Mouse (Mus musculus) heart, adult 2 months (tissue): Measurements from ENCODE around the gene Akap2. TPM values are rescaled to one million over a fixed set of nuclear protein-coding genes. Genes with fewer than 3 reads are reported as not detected.

Source experiments
- DNase-seq, 2 experiments: peaks; one replicate each; pipeline ENCODE4 v3.0.0; 2021
- H3K27ac ChIP-seq: fragments of 200-600 bp; 2 replicates; pipeline ENCODE4 v1.8.1; 2022
- H3K27me3 ChIP-seq: fragments of 200-500 bp; 2 replicates; pipeline ENCODE4 v1.6.1; 2012; ENCODE audit warnings: mild to moderate bottlenecking, low read length, inconsistent platforms, mixed read lengths; ENCODE audit not compliant: control insufficient read depth, insufficient read depth
- H3K36me3 ChIP-seq: fragments of 200-500 bp; 2 replicates; pipeline ENCODE4 v1.6.1; 2012; ENCODE audit warnings: low read length, inconsistent platforms; ENCODE audit not compliant: control insufficient read depth, insufficient read depth
- H3K4me1 ChIP-seq: fragments of 200-500 bp; 2 replicates; pipeline ENCODE4 v1.6.1; 2011; ENCODE audit warnings: low read length; ENCODE audit not compliant: control insufficient read depth, insufficient read depth
- H3K4me3 ChIP-seq: fragments of 200-600 bp; 2 replicates; pipeline ENCODE4 v1.8.1; 2022
- H3K79me2 ChIP-seq: fragments of 200-500 bp; replicated peaks from 2 replicates; pipeline ENCODE4 v1.6.1; 2012; ENCODE audit warnings: mild to moderate bottlenecking, inconsistent platforms, low read length, moderate library complexity, mixed read lengths; ENCODE audit not compliant: control insufficient read depth, insufficient read depth
- H3K9ac ChIP-seq: fragments of 200-500 bp; 2 replicates; pipeline ENCODE4 v1.6.1; 2012; ENCODE audit warnings: low read depth, mild to moderate bottlenecking, control low read depth, inconsistent platforms, low read length, mixed read lengths
- CTCF ChIP-seq: fragments of 200-600 bp; IDR thresholded peaks from 2 replicates; pipeline ENCODE4 v1.8.1; 2022; ENCODE audit warnings: antibody characterized with exemption, mild to moderate bottlenecking, moderate library complexity
- EP300 ChIP-seq: fragments of 200-500 bp; IDR thresholded peaks from 2 replicates; pipeline ENCODE4 v1.6.1; 2011; ENCODE audit warnings: low read depth, low read length, control low read depth; ENCODE audit not compliant: insufficient read depth
- POLR2A ChIP-seq: fragments of 200-500 bp; IDR thresholded peaks from 2 replicates; pipeline ENCODE4 v1.6.1; 2011; ENCODE audit warnings: mild to moderate bottlenecking, low read depth, low read length, control low read depth; ENCODE audit not compliant: insufficient read depth
- WGBS: fragments of 180-500 bp; shearing (Covaris S2); methylation state at CpG from one replicate; pipeline ENCODE4 v1.1.7; 2018; 5-methylcytosine and 5-hydroxymethylcytosine counted together
- intact Hi-C: fragments of 180-260 bp; cut with DNase I; formaldehyde crosslinking; loops from one replicate; pipeline ENCODE4 v1.15.1; 2025
- polyA plus RNA-seq: library from polyadenylated mRNA; depleted of rRNA; stranded (reverse); fragments of >200 nt; gene quantifications from 2 replicates; pipeline ENCODE4 v1.2.3, GENCODE M21; 2012
- total RNA-seq, 2 experiments: library from RNA; stranded (reverse); gene quantifications; 2 replicates each; pipeline ENCODE4 v1.2.3; 2021

Akap2 gene
- total and polyA plus RNA-seq, 3 experiments, result 72.4 to 106 (median 86.4) TPM

DNA sequence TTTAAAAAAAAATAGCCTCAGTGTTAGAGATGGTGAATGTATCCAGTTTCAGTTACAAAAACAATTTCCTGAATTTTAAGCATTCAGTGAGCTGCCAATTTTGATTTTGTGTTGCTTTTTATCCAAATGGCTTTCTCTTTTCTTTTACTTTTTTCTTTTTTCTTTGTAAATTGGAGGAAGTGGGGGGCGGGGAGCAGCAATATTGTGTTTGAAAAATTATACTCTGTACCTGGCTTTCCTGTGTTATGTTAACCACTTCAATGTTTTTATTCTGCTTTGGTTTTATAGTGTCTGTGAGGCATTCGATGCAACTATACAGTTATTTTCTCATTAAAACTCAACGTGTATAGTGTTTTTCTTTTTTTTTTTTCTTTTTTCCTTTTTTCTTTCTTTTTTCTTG, 179.2 kb downstream of the Akap2 start:
- TF ChIP-seq POLR2A, result no peak
- TF ChIP-seq CTCF, result no peak
- no peak for TF ChIP-seq EP300
- intact Hi-C loops, result no loop called here

DNA sequence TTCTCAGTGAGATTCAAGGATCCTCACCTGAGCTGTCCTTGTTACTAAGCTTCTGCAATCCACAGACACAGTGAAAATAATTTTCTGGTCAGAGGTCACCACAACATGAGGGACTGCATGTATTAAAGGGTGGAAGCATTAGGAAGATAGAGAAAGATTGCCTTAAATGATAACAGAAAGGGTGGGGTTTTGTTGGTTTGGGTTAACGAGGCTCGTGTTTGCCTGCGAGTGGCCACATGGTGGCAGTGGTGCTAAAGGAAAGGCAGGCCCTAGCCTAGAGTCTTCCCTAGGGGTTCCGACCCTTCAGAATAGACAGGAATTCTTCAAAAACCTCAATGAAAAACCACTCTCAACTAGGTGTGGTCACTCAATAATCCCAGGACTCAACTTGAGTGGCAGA, 183.8 kb downstream of the Akap2 start:
- no peaks in the 10 kb centered on the region for H3K79me2 ChIP-seq
- DNase-seq, result peak; percentile 26 to 57
- intact Hi-C loops, result loop anchor here (2.0 to 10.0 kb wide), 5 partner anchors 39 to 526 kb away; no protein-coding TSS in a partner anchor
- H3K27ac ChIP-seq, result no peak overlapping the region
- WGBS, result 12% methylated on average over 4 of the region's 4 CpGs
- H3K36me3 ChIP-seq, result no peaks in the 10 kb centered on the region
- no peak overlapping the region for H3K4me3 ChIP-seq
- H3K9ac ChIP-seq, result no peak overlapping the region
- peaks cover under 1% of the 10 kb centered on the region for H3K4me1 ChIP-seq
- no peak for TF ChIP-seq POLR2A
- 0 out of 2 replicates have a peak, but pooled peaks have one; percentile 65 for TF ChIP-seq EP300
- peak; percentile 82 for TF ChIP-seq CTCF
- no peaks in the 10 kb centered on the region for H3K27me3 ChIP-seq

More for the DNA sequence above, 179.2 kb downstream of the Akap2 start:
- WGBS, result 72% methylated on average over 3 of the region's 3 CpGs
- Histone ChIP-seq H3K27ac (no peak overlapping the region), H3K4me1 (peaks cover 6% of the 10 kb centered on the region), H3K9ac (no peak overlapping the region), H3K79me2 (no peaks in the 10 kb centered on the region; the same call in 1 of the 2 replicates), H3K27me3 (no peaks in the 10 kb centered on the region), H3K36me3 (peaks cover 12% of the 10 kb centered on the region), H3K4me3 (no peak overlapping the region)
- DNase-seq, result no peak

DNA sequence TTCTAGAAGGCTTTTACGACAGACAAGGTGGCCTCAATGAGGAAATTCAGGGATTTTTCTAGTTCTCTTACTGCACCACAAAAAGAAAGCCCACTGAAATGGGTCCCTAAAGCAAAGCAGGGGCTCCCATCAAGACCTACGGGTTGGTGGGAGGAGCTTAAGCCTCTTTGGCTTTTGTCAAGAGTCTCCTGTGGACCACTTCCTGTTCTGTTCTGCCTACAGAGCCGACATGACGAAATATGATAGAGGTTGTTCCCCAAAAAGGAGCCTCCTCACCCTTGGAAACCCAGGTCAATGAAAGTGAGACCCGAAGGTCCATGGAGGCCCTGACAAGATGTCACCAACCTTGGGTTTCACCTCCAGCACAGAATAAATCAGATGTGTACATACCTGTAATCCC, 185.2 kb downstream of the Akap2 start:
- intact Hi-C loops, result loop anchor here (5.0 to 10.0 kb wide), 4 partner anchors 40 to 528 kb away; no protein-coding TSS in a partner anchor
- DNase-seq, result no peak
- H3K4me1 ChIP-seq, result no peaks in the 10 kb centered on the region
- no peaks in the 10 kb centered on the region for H3K79me2 ChIP-seq
- no peak for TF ChIP-seq POLR2A
- TF ChIP-seq CTCF, result no peak
- no peak for TF ChIP-seq EP300
- no peak overlapping the region for H3K4me3 ChIP-seq
- no peaks in the 10 kb centered on the region for H3K36me3 ChIP-seq
- H3K27ac ChIP-seq, result no peak overlapping the region
- H3K27me3 ChIP-seq, result no peaks in the 10 kb centered on the region
- WGBS, result 71% methylated on average over 5 of the region's 5 CpGs
- no peak overlapping the region for H3K9ac ChIP-seq

DNA sequence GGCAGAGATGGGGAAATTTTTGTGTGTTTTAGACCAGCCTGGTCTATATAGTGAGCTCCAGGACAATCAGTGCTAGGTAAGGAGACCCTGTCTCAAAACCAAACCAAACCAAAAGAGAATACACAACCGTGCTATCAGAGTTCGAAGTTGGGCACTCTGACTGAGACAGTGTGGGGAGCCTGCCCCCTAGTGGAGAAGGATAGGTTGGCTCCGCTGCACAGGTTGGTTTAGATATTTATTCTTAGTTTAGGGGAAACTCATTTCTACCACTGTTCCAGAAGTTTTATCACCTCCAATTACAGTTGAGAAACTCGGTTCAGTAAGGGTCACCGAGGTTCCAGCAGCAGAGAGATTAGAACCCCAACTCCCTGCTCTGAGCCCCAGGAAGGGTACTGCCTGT, 186.8 kb downstream of the Akap2 start:
- H3K36me3 ChIP-seq, result no peaks in the 10 kb centered on the region
- 3% methylated on average over 5 of the region's 5 CpGs for WGBS
- H3K79me2 ChIP-seq, result no peaks in the 10 kb centered on the region
- H3K4me3 ChIP-seq, result no peak overlapping the region
- no peak overlapping the region for H3K27ac ChIP-seq
- intact Hi-C loops, result loop anchor here (1.0 to 10.0 kb wide), 6 partner anchors 23 to 529 kb away; no protein-coding TSS in a partner anchor
- H3K4me1 ChIP-seq, result no peaks in the 10 kb centered on the region
- TF ChIP-seq POLR2A, result no peak
- peak; percentile 75; the same call in 1 of the 2 replicates for TF ChIP-seq EP300
- TF ChIP-seq CTCF, result peak; percentile 93
- no peaks in the 10 kb centered on the region for H3K27me3 ChIP-seq
- DNase-seq, result peak; percentile 60 to 79
- H3K9ac ChIP-seq, result no peak overlapping the region

DNA sequence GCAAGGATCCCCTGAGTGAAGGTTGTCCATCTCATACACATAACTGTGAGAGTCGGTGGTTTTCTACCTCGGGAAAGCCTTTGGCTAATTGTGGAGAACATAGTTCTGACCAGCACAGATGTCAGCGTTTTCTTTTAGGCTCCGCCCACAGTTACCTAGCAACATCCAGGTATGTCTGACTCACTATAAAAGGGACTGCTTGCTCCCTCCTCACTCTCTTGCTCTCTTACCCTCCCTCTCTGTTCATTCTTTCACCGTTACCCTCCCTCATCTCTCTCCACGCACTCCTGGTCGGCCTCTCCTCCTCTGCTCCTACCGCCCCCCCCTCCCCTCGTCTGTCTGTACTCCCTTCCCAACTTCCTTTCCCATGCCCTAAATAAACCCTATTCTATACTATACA, 187.2 kb downstream of the Akap2 start:
- Histone ChIP-seq H3K4me3 (no peak overlapping the region), H3K36me3 (no peaks in the 10 kb centered on the region), H3K27ac (no peak overlapping the region), H3K79me2 (no peaks in the 10 kb centered on the region), H3K9ac (no peak overlapping the region), H3K27me3 (no peaks in the 10 kb centered on the region), H3K4me1 (no peaks in the 10 kb centered on the region)
- no peak for DNase-seq
- intact Hi-C loops, result loop anchor here (1.0 to 10.0 kb wide), 6 partner anchors 24 to 530 kb away; no protein-coding TSS in a partner anchor
- no peak for TF ChIP-seq POLR2A
- TF ChIP-seq CTCF, result no peak
- TF ChIP-seq EP300, result no peak
- 32% methylated on average over 9 of the region's 9 CpGs for WGBS

DNA sequence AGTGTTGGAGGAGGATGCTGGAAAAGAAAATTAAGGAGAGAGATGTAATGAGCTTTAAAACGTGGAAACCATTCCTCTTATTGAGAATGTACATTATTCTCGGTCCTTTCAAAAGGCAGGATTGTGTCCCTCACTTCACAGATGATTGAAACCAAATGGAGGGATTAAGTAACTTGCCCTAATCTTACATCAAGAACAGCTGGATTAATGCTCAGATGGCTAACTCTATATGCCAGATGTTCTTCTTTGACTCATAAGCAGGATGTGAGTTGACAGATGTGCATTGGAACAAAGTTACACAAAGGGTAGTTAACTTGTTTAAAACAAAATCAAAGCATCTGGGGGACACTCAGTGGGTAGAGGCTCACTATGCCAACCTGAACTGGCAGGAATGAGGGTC, 189.3 kb downstream of the Akap2 start:
- H3K36me3 ChIP-seq, result no peaks in the 10 kb centered on the region
- no peak for TF ChIP-seq CTCF
- TF ChIP-seq EP300, result no peak
- TF ChIP-seq POLR2A, result no peak
- no peaks in the 10 kb centered on the region for H3K79me2 ChIP-seq
- H3K4me3 ChIP-seq, result no peak overlapping the region
- 47% methylated on average over 2 of the region's 2 CpGs for WGBS
- H3K4me1 ChIP-seq, result no peaks in the 10 kb centered on the region
- H3K27ac ChIP-seq, result no peak overlapping the region
- no peaks in the 10 kb centered on the region for H3K27me3 ChIP-seq
- intact Hi-C loops, result loop anchor here (10.0 kb wide), 3 partner anchors 348 to 532 kb away; no protein-coding TSS in a partner anchor
- no peak for DNase-seq
- H3K9ac ChIP-seq, result no peak overlapping the region
